Mouse (Mus musculus): ENCODE data around the gene Cacnb1. TPM values are rescaled to one million over a fixed set of nuclear protein-coding genes. Genes with fewer than 3 reads are reported as not detected.

Cacnb1 gene
- polyA plus RNA-seq, 1 experiment from 2014 or later: 16.6 TPM

- ATAC-seq (ENCODE audit: insufficient number of reproducible peaks, insufficient read depth, low FRiP score, low TSS enrichment, low read depth): no peak
- Histone ChIP-seq H3K36me3 (no peaks in the 10 kb centered on the region), H3K4me2 (no peak overlapping the region), H3K4me3 (no peak overlapping the region), H3K27me3 (peaks cover 17% of the 10 kb centered on the region), H3K9me3 (no peaks in the 10 kb centered on the region), H3K9ac (no peak overlapping the region), H3K27ac (no peak overlapping the region), H3K4me1 (peaks cover 25% of the 10 kb centered on the region)
- 81% methylated on average over 8 of the region's 8 CpGs for WGBS
Observed at GRCm38 (mm10) chr11:97997387-97997960, 25.4 kb downstream of the Cacnb1 start.

- 70% methylated on average over 1 of the region's 1 CpGs for WGBS
- H3K36me3 ChIP-seq: no peaks in the 10 kb centered on the region
- H3K4me1 ChIP-seq: peaks cover 18% of the 10 kb centered on the region
- H3K27ac ChIP-seq: no peak overlapping the region
- H3K4me3 ChIP-seq: no peak overlapping the region
- peaks cover 11% of the 10 kb centered on the region for H3K27me3 ChIP-seq
- H3K9me3 ChIP-seq: no peaks in the 10 kb centered on the region
- no peak overlapping the region for H3K4me2 ChIP-seq
- no peak for ATAC-seq (ENCODE audit: insufficient number of reproducible peaks, insufficient read depth, low FRiP score, low TSS enrichment, low read depth)
- H3K9ac ChIP-seq: no peak overlapping the region
Observed at GRCm38 (mm10) chr11:97996691-97997090, 26.1 kb downstream of the Cacnb1 start.

- Histone ChIP-seq H3K4me2 (peak within 1 kb of the TSS; percentile 94), H3K27ac (peak within 1 kb of the TSS; percentile 51; the same call in 1 of the 2 replicates), H3K27me3 (0 out of 2 replicates have a peak, but pooled peaks cover 5% of the 10 kb centered on the region), H3K4me1 (peaks cover 12% of the 10 kb centered on the region), H3K4me3 (peak within 1 kb of the TSS; percentile 55), H3K36me3 (no peaks in the 10 kb centered on the region), H3K9me3 (no peaks in the 10 kb centered on the region), H3K9ac (peak within 1 kb of the TSS; percentile 74)
- under 1% methylated on average over 26 of the region's 26 CpGs for WGBS
- ATAC-seq (ENCODE audit: insufficient number of reproducible peaks, insufficient read depth, low FRiP score, low TSS enrichment, low read depth): 0 out of 2 replicates have a peak, but pooled peaks have one; percentile 53
Observed at GRCm38 (mm10) chr11:97995564-97996288, 27.1 kb downstream of the Cacnb1 start, which contains the start of gene Arl5c. Arl5c (minus strand) TSS chr11:97996181.

DNA sequence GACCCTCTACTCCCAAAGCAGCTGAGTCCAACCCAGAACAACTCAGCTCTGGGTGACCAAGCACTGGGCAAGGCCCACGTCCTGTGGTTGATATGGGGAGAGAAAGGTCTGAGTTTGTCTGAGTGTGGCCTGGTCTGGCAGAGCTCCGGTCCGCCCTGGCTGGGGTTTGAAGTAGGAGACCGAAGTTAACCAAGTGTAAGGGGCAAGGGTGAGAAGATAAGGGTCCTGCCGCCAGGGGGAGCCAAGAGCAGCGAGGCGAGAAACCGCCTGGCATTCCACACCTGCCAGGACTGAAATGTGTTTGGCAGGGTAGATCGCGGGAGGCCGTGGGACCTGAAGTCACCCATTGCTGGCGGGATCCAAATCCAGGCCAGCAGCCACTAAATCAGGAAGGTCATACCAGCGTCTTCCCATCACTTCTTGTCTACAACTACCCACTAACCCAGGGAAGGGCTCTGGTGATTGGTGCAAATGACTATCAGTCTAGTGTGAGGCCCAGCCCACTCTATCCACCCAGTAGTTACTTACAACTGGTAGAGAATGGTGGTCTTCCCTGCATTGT lies 28.2 kb downstream of the Cacnb1 start:
- WGBS: 8% methylated on average over 13 of the region's 13 CpGs
- peak overlapping the region; percentile 94 for H3K4me2 ChIP-seq
- H3K4me3 ChIP-seq: peak overlapping the region; percentile 55
- H3K27ac ChIP-seq: no peak overlapping the region
- peaks cover 20% of the 10 kb centered on the region for H3K4me1 ChIP-seq
- H3K9me3 ChIP-seq: no peaks in the 10 kb centered on the region
- H3K27me3 ChIP-seq: 0 out of 2 replicates have a peak, but pooled peaks cover 2% of the 10 kb centered on the region
- peak overlapping the region; percentile 74; the same call in 1 of the 2 replicates for H3K9ac ChIP-seq
- H3K36me3 ChIP-seq: no peaks in the 10 kb centered on the region
- no peak; the same call in 1 of the 2 replicates for ATAC-seq (ENCODE audit: insufficient number of reproducible peaks, insufficient read depth, low FRiP score, low TSS enrichment, low read depth)

DNA sequence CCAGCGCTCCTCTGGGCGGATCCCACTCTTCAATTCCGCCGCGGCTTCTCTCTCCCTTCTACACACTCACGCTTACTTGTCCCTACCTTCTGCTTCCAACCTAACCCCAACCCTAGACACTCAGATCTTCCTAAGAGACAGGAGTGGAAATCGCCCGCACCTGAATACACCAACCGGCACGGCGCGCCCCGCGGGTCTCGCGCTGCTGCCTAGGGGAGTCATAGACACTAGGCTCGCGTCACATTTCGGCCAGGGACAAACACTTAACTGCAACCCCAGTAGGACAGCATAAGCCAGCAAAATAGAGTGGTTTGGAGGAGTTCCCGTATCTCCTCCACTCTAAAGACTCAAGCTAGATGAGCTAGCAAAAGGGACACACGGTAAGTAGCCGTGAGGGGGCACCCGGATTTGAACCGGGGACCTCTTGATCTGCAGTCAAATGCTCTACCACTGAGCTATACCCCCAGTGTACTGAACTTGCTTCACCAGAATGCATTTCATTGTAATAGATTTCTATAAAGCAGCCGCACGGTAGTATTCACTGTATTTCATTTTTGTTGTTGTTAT lies 34.2 kb downstream of the Cacnb1 start:
- WGBS: under 1% methylated on average over 26 of the region's 26 CpGs
- peak overlapping the region; percentile 74 for H3K9ac ChIP-seq
- H3K27ac ChIP-seq: peak overlapping the region; percentile 86
- H3K4me1 ChIP-seq: peaks cover 32% of the 10 kb centered on the region
- H3K4me2 ChIP-seq: peak overlapping the region; percentile 89
- no peaks in the 10 kb centered on the region for H3K36me3 ChIP-seq
- ATAC-seq (ENCODE audit: insufficient number of reproducible peaks, insufficient read depth, low FRiP score, low TSS enrichment, low read depth): peak; percentile 72
- H3K9me3 ChIP-seq: no peaks in the 10 kb centered on the region
- H3K27me3 ChIP-seq: peaks cover 36% of the 10 kb centered on the region
- H3K4me3 ChIP-seq: peak overlapping the region; percentile 71

DNA sequence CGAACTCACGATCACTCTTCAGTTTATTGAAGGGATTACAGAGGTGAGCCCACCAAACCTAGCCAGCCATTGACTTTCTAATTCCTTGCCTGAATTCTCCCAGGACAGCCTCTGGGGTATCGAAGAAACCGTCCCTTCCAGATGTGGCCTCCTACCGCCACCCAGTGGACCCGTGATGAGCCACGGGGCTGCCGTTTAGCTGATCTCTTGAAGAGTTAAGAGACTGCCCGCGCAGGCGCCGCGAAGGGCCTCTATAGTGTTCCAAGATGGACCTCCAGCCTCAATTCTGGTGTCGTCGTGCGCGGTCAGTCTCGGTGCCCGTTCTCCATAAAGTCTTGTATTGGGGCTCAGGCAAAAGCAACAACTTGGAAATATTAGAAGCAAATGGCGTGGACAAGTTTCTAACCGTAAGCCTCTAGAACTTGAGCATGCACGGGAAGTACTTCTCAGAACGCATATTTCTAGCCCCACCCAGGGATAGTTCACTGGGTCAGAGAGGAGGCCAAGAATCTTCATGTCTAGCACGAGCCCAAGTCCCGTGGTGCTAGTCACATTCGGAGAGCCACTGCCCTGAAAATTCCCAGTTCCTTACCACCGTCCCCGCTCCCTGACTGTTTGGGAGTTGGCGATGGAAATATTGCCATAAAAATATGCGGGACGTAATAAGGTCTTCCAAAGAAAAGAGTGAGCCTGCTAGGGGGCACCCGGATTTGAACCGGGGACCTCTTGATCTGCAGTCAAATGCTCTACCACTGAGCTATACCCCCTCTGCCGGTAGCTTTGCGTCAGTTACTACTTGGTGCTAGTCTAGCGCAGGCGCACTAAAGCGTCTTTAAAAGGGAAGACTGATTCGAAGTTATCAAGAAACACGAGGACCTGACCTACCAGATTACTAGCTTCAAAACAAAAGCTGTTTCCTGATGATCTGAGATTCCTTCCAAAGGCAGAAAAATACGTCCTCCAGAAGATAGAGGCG lies 35.0 kb downstream of the Cacnb1 start:
- ATAC-seq (ENCODE audit: insufficient number of reproducible peaks, insufficient read depth, low FRiP score, low TSS enrichment, low read depth): peak; percentile 57
- WGBS: under 1% methylated on average over 42 of the region's 42 CpGs
- H3K27ac ChIP-seq: peak overlapping the region; percentile 86
- H3K9me3 ChIP-seq: no peaks in the 10 kb centered on the region
- no peaks in the 10 kb centered on the region for H3K36me3 ChIP-seq
- H3K9ac ChIP-seq: peak overlapping the region; percentile 74
- peak overlapping the region; percentile 71 for H3K4me3 ChIP-seq
- H3K4me2 ChIP-seq: peak overlapping the region; percentile 89
- H3K4me1 ChIP-seq: peaks cover 32% of the 10 kb centered on the region
- peaks cover 42% of the 10 kb centered on the region for H3K27me3 ChIP-seq

DNA sequence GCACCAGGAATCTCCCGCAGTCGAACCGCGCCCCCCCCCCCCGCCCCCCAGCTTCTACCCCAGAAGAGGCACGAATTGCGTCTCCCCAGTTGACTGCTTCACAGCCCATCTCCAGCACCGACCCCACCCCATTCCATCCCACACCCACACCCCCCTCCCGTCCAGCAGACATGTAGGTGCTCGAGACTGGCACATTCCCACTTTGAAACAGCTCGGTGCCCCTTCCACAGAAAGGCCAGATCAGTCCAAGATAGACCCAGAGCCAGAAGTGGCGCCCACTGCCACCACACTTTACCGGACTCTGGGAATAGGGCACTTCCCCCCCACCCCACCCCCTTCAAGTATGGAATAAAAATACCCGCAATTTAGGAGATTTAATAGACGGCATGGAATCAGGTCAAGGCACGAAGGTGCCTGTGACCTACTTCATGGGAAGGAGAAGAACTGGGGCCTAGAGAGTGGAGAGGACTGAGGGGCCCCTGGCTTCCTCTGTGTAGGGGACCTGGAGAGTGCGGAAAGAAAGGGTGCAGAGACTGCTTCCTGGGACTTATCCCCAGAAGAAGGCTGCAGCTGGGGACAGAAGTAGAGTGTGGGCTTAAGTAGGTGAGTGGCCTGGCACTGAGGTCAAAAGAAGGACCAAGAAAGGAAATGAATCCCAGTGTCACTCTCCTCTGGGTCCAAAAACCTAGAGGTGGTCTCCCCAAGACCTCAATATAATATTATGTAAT lies 35.9 kb downstream of the Cacnb1 start:
- peak overlapping the region; percentile 89 for H3K4me2 ChIP-seq
- peak overlapping the region; percentile 73; the same call in 1 of the 2 replicates for H3K9ac ChIP-seq
- H3K4me1 ChIP-seq: peaks cover 32% of the 10 kb centered on the region
- WGBS: 26% methylated on average over 13 of the region's 17 CpGs
- no peak overlapping the region for H3K27ac ChIP-seq
- H3K4me3 ChIP-seq: peak overlapping the region; percentile 71
- ATAC-seq (ENCODE audit: insufficient number of reproducible peaks, insufficient read depth, low FRiP score, low TSS enrichment, low read depth): no peak
- peaks cover 42% of the 10 kb centered on the region for H3K27me3 ChIP-seq
- no peaks in the 10 kb centered on the region for H3K9me3 ChIP-seq
- no peaks in the 10 kb centered on the region for H3K36me3 ChIP-seq

GRCm38 (mm10) chr11:97985727-97986677 lies 36.8 kb downstream of the Cacnb1 start, which contains the start of gene Plxdc1:
Plxdc1 (minus strand) TSS chr11:97986444.
- Histone ChIP-seq H3K4me2 (peak within 1 kb of the TSS; percentile 89), H3K9ac (peak within 1 kb of the TSS; percentile 73), H3K27ac (no peak within 1 kb of the TSS), H3K9me3 (no peaks in the 10 kb centered on the region), H3K4me1 (peaks cover 35% of the 10 kb centered on the region), H3K36me3 (no peaks in the 10 kb centered on the region), H3K27me3 (peaks cover 42% of the 10 kb centered on the region), H3K4me3 (peak within 1 kb of the TSS; percentile 71)
- no peak for ATAC-seq (ENCODE audit: insufficient number of reproducible peaks, insufficient read depth, low FRiP score, low TSS enrichment, low read depth)
- WGBS: 2% methylated on average over 62 of the region's 74 CpGs

GRCm38 (mm10) chr11:97983983-97984382 lies 38.9 kb downstream of the Cacnb1 start:
- H3K9me3 ChIP-seq: no peaks in the 10 kb centered on the region
- WGBS: 77% methylated on average over 1 of the region's 1 CpGs
- ATAC-seq (ENCODE audit: insufficient number of reproducible peaks, insufficient read depth, low FRiP score, low TSS enrichment, low read depth): no peak
- H3K4me1 ChIP-seq: peaks cover 27% of the 10 kb centered on the region
- no peaks in the 10 kb centered on the region for H3K36me3 ChIP-seq
- H3K27ac ChIP-seq: no peak overlapping the region
- H3K9ac ChIP-seq: no peak overlapping the region
- H3K27me3 ChIP-seq: peaks cover 42% of the 10 kb centered on the region
- no peak overlapping the region for H3K4me3 ChIP-seq
- H3K4me2 ChIP-seq: no peak overlapping the region

All from embryonic facial prominence, embryonic 13.5 days (tissue).